8 mouse cellular contexts compared by ENCODE assay signal in genomic region chr1:189342416-189343104, GRCm38 (mm10). TPM values are rescaled to one million over a fixed set of nuclear protein-coding genes. Genes with fewer than 3 reads are reported as not detected.
A peak's percentile ranks its signal among the peaks of the same experiment; 100 is the strongest.
DNase-seq lines count a peak whose midpoint lies in the region; ATAC-seq and TF ChIP-seq lines count a peak whose summit lies in the region.
"Had no signal": no experiment of that assay in that cellular context is flagged by ENCODE, and none has a peak within 500 bp of the region (broad histone marks: within the 10 kb centered on the region; RNA-seq: fewer than 3 reads in every experiment).

No protein-coding gene starts in this region.

- peaks cover 11% of the 10 kb centered on the region; the same call in 1 of the 2 replicates for H3K27me3 ChIP-seq in lung, embryonic 14.5 days (ENCODE audit: insufficient read depth, low read length)
- no peaks in the 10 kb centered on the region; the same call in 1 of the 2 replicates for H3K27me3 ChIP-seq in forebrain, embryonic 11.5 days (ENCODE audit: control insufficient read depth, insufficient read depth, low read length)
- peaks cover 20% of the 10 kb centered on the region; the same call in 1 of the 2 replicates for H3K27me3 ChIP-seq in intestine, embryonic 14.5 days (replicated peaks; ENCODE audit: control insufficient read depth, insufficient read depth, low read length)
- peaks cover 7% of the 10 kb centered on the region; the same call in 1 of the 2 replicates for H3K27me3 ChIP-seq in small intestine, adult 2 months (ENCODE audit: control insufficient read depth, insufficient read depth, low read length)

- H3K9ac ChIP-seq in lung, embryonic 14.5 days: peak overlapping the region; percentile 71
- peak overlapping the region; percentile 90 for H3K9ac ChIP-seq in forebrain, embryonic 11.5 days (ENCODE audit: low read length)
- H3K9ac ChIP-seq in intestine, embryonic 14.5 days (ENCODE audit: low read length): no peak overlapping the region
- H3K9ac ChIP-seq: liver, embryonic 15.5 days had no signal

- H3K4me1 ChIP-seq in lung, embryonic 14.5 days (ENCODE audit: insufficient read depth): peaks cover 4% of the 10 kb centered on the region; the same call in 1 of the 2 replicates
- H3K4me1 ChIP-seq in forebrain, embryonic 11.5 days (replicated peaks; ENCODE audit: control insufficient read depth, insufficient read depth, low read length): no peaks in the 10 kb centered on the region
- peaks cover 5% of the 10 kb centered on the region; the same call in 1 of the 2 replicates for H3K4me1 ChIP-seq in intestine, embryonic 14.5 days (replicated peaks; ENCODE audit: control insufficient read depth, insufficient read depth, low read length)
- H3K4me1 ChIP-seq in small intestine, adult 2 months (ENCODE audit: control insufficient read depth, insufficient read depth, insufficient read length, low read length): no peaks in the 10 kb centered on the region; the same call in 1 of the 2 replicates
- H3K4me1 ChIP-seq: liver, embryonic 15.5 days had no signal

- peak overlapping the region; percentile 98 for H3K4me2 ChIP-seq in lung, embryonic 14.5 days
- peak overlapping the region; percentile 99 for H3K4me2 ChIP-seq in forebrain, embryonic 11.5 days (ENCODE audit: low read depth, low read length, severe bottlenecking)
- H3K4me2 ChIP-seq in intestine, embryonic 14.5 days (ENCODE audit: low read length): peak overlapping the region; percentile 99

- ATAC-seq in lung, embryonic 14.5 days (ENCODE audit: insufficient read depth): 0 out of 2 replicates have a peak, but pooled peaks have one; percentile 17
- ATAC-seq in forebrain, embryonic 11.5 days (replicated peaks; ENCODE audit: low FRiP score): peak; percentile 40
- ATAC-seq in intestine, embryonic 14.5 days (replicated peaks; ENCODE audit: low FRiP score, low TSS enrichment, low read depth): no peak

- no peak overlapping the region for H3K27ac ChIP-seq in lung, embryonic 14.5 days (ENCODE audit: low read depth)
- no peak overlapping the region for H3K27ac ChIP-seq in forebrain, embryonic 11.5 days (ENCODE audit: low read depth, low read length)
- no peak overlapping the region for H3K27ac ChIP-seq in intestine, embryonic 14.5 days (ENCODE audit: low read depth)
- H3K27ac ChIP-seq in small intestine, adult 2 months (ENCODE audit: insufficient read depth, low read depth, low read length): no peak overlapping the region
- H3K27ac ChIP-seq: liver, embryonic 15.5 days had no signal

- H3K9me3 ChIP-seq in lung, embryonic 14.5 days (ENCODE audit: low read depth, low read length): no peaks in the 10 kb centered on the region
- H3K9me3 ChIP-seq in forebrain, embryonic 11.5 days (ENCODE audit: control insufficient read depth, low read length): no peaks in the 10 kb centered on the region
- no peaks in the 10 kb centered on the region for H3K9me3 ChIP-seq in intestine, embryonic 14.5 days (ENCODE audit: control insufficient read depth, low read length)
- H3K9me3 ChIP-seq: liver, embryonic 15.5 days had no signal

- peak; percentile 62 for DNase-seq in lung, embryonic 14.5 days
- no peak for DNase-seq in lung, postnatal 14 days
- DNase-seq in forebrain, embryonic 11.5 days (ENCODE audit: low spot score): peak; percentile 69
- DNase-seq in intestine, embryonic 14.5 days (ENCODE audit: low spot score): peak; percentile 67
- peak; percentile 4 for DNase-seq in lung, postnatal 10 days
- no peak for DNase-seq in ovary, adult 18-20 months (ENCODE audit: low spot score)

- TF ChIP-seq POLR2A in small intestine, adult 2 months (IDR thresholded peaks at IDR 0.05; ENCODE audit: low read depth, low read length): no peak

- 4% methylated on average over 30 of the region's 30 CpGs for WGBS in lung, embryonic 14.5 days
- 5% methylated on average over 30 of the region's 30 CpGs for WGBS in forebrain, embryonic 11.5 days
- 5% methylated on average over 30 of the region's 30 CpGs for WGBS in intestine, embryonic 14.5 days
- 5% methylated on average over 30 of the region's 30 CpGs for WGBS in small intestine, adult 2 months

- TF ChIP-seq CTCF in lung, embryonic 14.5 days (IDR thresholded peaks at IDR 0.05; ENCODE audit: low read depth): no peak
- TF ChIP-seq CTCF in small intestine, adult 2 months (IDR thresholded peaks at IDR 0.05; ENCODE audit: extremely low read depth, insufficient read length, insufficient replicate concordance, low read depth, low read length): no peak

- H3K4me3 ChIP-seq in lung, embryonic 14.5 days (ENCODE audit: low read depth, low read length): peak overlapping the region; percentile 63
- peak overlapping the region; percentile 61 for H3K4me3 ChIP-seq in forebrain, embryonic 11.5 days (ENCODE audit: low read depth, low read length)
- H3K4me3 ChIP-seq in intestine, embryonic 14.5 days (ENCODE audit: low read depth, low read length): peak overlapping the region; percentile 56
- peak overlapping the region; percentile 45 for H3K4me3 ChIP-seq in small intestine, adult 2 months (ENCODE audit: low read depth, low read length)

- no peaks in the 10 kb centered on the region for H3K36me3 ChIP-seq in lung, embryonic 14.5 days (ENCODE audit: insufficient read depth)
- no peaks in the 10 kb centered on the region for H3K36me3 ChIP-seq in forebrain, embryonic 11.5 days (ENCODE audit: control insufficient read depth, insufficient read depth, low read length)
- H3K36me3 ChIP-seq in intestine, embryonic 14.5 days (ENCODE audit: control insufficient read depth, insufficient read depth, low read length): no peaks in the 10 kb centered on the region
- no peaks in the 10 kb centered on the region for H3K36me3 ChIP-seq in small intestine, adult 2 months (ENCODE audit: control insufficient read depth, insufficient read depth, low read length)
- H3K36me3 ChIP-seq: liver, embryonic 15.5 days had no signal

RNA-seq across cellular contexts. Expression of gene Kcnk2, which starts 59.5 kb away (rescaled TPM):
- polyA plus RNA-seq in lung, embryonic 14.5 days (2014; fragmentation: Nextera tagmentation; extraction: Ambion mirVana): 8.3 and 8.9 TPM in 2 replicates
- polyA plus RNA-seq in forebrain, embryonic 11.5 days (2014; fragmentation: Nextera tagmentation; extraction: Ambion mirVana): 5.8 and 6.5 TPM in 2 replicates
- polyA plus RNA-seq in intestine, embryonic 14.5 days (2014; fragmentation: Nextera tagmentation; extraction: Ambion mirVana): 6.5 and 7.8 TPM in 2 replicates
- 0.51 and 1.6 TPM in 2 replicates for polyA plus RNA-seq in small intestine, adult 2 months (2012; rRNA removed)

Comparison
In these comparisons a context has a peak if more than half of its experiments do, and no peak if none do; other contexts are left out.
1. DNase-seq: peak in lung, embryonic 14.5 days (single experiment), forebrain, embryonic 11.5 days (single experiment), intestine, embryonic 14.5 days (single experiment) and lung, postnatal 10 days (single experiment); none in lung, postnatal 14 days (single experiment) and ovary, adult 18-20 months (single experiment).
2. Peak in every context shown above with its lines, with median percentiles within 50 percentile points of each other: H3K4me2 ChIP-seq and H3K4me3 ChIP-seq.